In genomic region chr6:107243981-107244380, GRCm38 (mm10) we compare ENCODE assay signal across 15 mouse cellular contexts.
DNase-seq lines count a peak whose midpoint lies in the region; ATAC-seq and TF ChIP-seq lines count a peak whose summit lies in the region.
"Had no signal": no experiment of that assay in that cellular context is flagged by ENCODE, and none has a peak within 500 bp of the region (broad histone marks: within the 10 kb centered on the region; RNA-seq: fewer than 3 reads in every experiment).

No protein-coding gene starts in this region.

- H3K9me3 ChIP-seq in forebrain, embryonic 14.5 days (replicated peaks; ENCODE audit: control insufficient read depth, low read length) = no peaks in the 10 kb centered on the region
- H3K9me3 ChIP-seq in forebrain, embryonic 12.5 days = no peaks in the 10 kb centered on the region
- no peaks in the 10 kb centered on the region for H3K9me3 ChIP-seq in forebrain, embryonic 16.5 days (ENCODE audit: control insufficient read depth, low read length)
- H3K9me3 ChIP-seq: midbrain, embryonic 15.5 days had no signal

- intact Hi-C loops in left cerebral cortex, postnatal 4 days (cut with DNase I) = no loop called here
- intact Hi-C loops in gastrocnemius, adult 2 months (cut with DNase I) = no loop called here

- no peak overlapping the region for H3K9ac ChIP-seq in forebrain, embryonic 14.5 days (ENCODE audit: low read length)
- no peak overlapping the region for H3K9ac ChIP-seq in forebrain, embryonic 12.5 days
- H3K9ac ChIP-seq in forebrain, embryonic 16.5 days (replicated peaks; ENCODE audit: low read depth, low read length) = no peak overlapping the region
- H3K9ac ChIP-seq: liver, postnatal 0 days; midbrain, embryonic 15.5 days had no signal

- H3K4me1 ChIP-seq in forebrain, embryonic 14.5 days (ENCODE audit: control insufficient read depth, insufficient read depth, low read length) = no peaks in the 10 kb centered on the region
- H3K4me1 ChIP-seq in forebrain, embryonic 12.5 days = no peaks in the 10 kb centered on the region
- H3K4me1 ChIP-seq in forebrain, embryonic 16.5 days (replicated peaks; ENCODE audit: control insufficient read depth, insufficient read depth, low read length) = no peaks in the 10 kb centered on the region
- H3K4me1 ChIP-seq: midbrain, embryonic 15.5 days had no signal

- WGBS in forebrain, embryonic 14.5 days = 80% methylated on average over 3 of the region's 3 CpGs
- 88% methylated on average over 3 of the region's 3 CpGs for WGBS in forebrain, embryonic 12.5 days
- 77% methylated on average over 3 of the region's 3 CpGs for WGBS in forebrain, embryonic 16.5 days

- H3K36me3 ChIP-seq in forebrain, embryonic 14.5 days (ENCODE audit: control insufficient read depth, insufficient read depth, low read length) = no peaks in the 10 kb centered on the region
- H3K36me3 ChIP-seq in forebrain, embryonic 12.5 days (replicated peaks) = no peaks in the 10 kb centered on the region
- no peaks in the 10 kb centered on the region for H3K36me3 ChIP-seq in forebrain, embryonic 16.5 days (ENCODE audit: control insufficient read depth, insufficient read depth)
- H3K36me3 ChIP-seq: midbrain, embryonic 15.5 days had no signal

- H3K27me3 ChIP-seq in forebrain, embryonic 14.5 days (replicated peaks; ENCODE audit: control insufficient read depth, insufficient read depth, low read length) = no peaks in the 10 kb centered on the region
- H3K27me3 ChIP-seq in forebrain, embryonic 12.5 days = no peaks in the 10 kb centered on the region
- no peaks in the 10 kb centered on the region for H3K27me3 ChIP-seq in forebrain, embryonic 16.5 days (replicated peaks; ENCODE audit: control insufficient read depth, insufficient read depth, low read length)
- H3K27me3 ChIP-seq: midbrain, embryonic 15.5 days had no signal

- DNase-seq in forebrain, embryonic 14.5 days (ENCODE audit: low spot score) = peak; percentile 29
- peak; percentile 4 to 28 for DNase-seq in left cerebral cortex, adult 18-20 months (ENCODE audit: low spot score in 2 of 2)
- DNase-seq in left cerebral cortex, postnatal 4 days = no peak
- peak; percentile 11 to 34 for DNase-seq in layer of hippocampus, postnatal 36 days
- no peak for DNase-seq in gastrocnemius, adult 2 months
- no peak for DNase-seq in kidney, postnatal 4 days
- DNase-seq: cerebellum, adult 11-12 months; gastrocnemius, postnatal 14 days; heart, postnatal 14 days; kidney, adult 9 months; liver, postnatal 0 days; lung, postnatal 4 days had no signal

- H3K27ac ChIP-seq in forebrain, embryonic 14.5 days (ENCODE audit: low read depth, low read length) = no peak overlapping the region
- no peak overlapping the region for H3K27ac ChIP-seq in forebrain, embryonic 12.5 days
- H3K27ac ChIP-seq in forebrain, embryonic 16.5 days (ENCODE audit: low read length) = no peak overlapping the region
- no peak overlapping the region for H3K27ac ChIP-seq in gastrocnemius, adult 2 months
- H3K27ac ChIP-seq: midbrain, embryonic 15.5 days had no signal

- TF ChIP-seq CTCF in gastrocnemius, adult 2 months (IDR thresholded peaks at IDR 0.05) = no peak

- no peak for ATAC-seq in forebrain, embryonic 14.5 days
- no peak for ATAC-seq in forebrain, embryonic 12.5 days (ENCODE audit: low FRiP score)
- ATAC-seq in forebrain, embryonic 16.5 days = peak; percentile 74
- ATAC-seq: liver, postnatal 0 days; midbrain, embryonic 15.5 days had no signal

- no peak overlapping the region for H3K4me2 ChIP-seq in forebrain, embryonic 14.5 days (ENCODE audit: low read length)
- H3K4me2 ChIP-seq in forebrain, embryonic 12.5 days = no peak overlapping the region
- no peak overlapping the region for H3K4me2 ChIP-seq in forebrain, embryonic 16.5 days (ENCODE audit: low read length)
- H3K4me2 ChIP-seq: midbrain, embryonic 15.5 days had no signal

- no peak overlapping the region for H3K4me3 ChIP-seq in forebrain, embryonic 14.5 days (ENCODE audit: low read depth, low read length)
- no peak overlapping the region for H3K4me3 ChIP-seq in forebrain, embryonic 12.5 days (replicated peaks)
- no peak overlapping the region for H3K4me3 ChIP-seq in forebrain, embryonic 16.5 days (replicated peaks; ENCODE audit: low read length)
- no peak overlapping the region for H3K4me3 ChIP-seq in gastrocnemius, adult 2 months
- H3K4me3 ChIP-seq: midbrain, embryonic 15.5 days had no signal

Comparison
In these comparisons a context has a peak if more than half of its experiments do, and no peak if none do; other contexts are left out.
1. DNase-seq: peak in forebrain, embryonic 14.5 days (single experiment), left cerebral cortex, adult 18-20 months (2 of 2) and layer of hippocampus, postnatal 36 days (2 of 2); none in left cerebral cortex, postnatal 4 days (single experiment), gastrocnemius, adult 2 months (single experiment) and kidney, postnatal 4 days (0 of 2).